Mouse (Mus musculus) kidney, postnatal 14 days (tissue): ENCODE measurements at regions not wholly inside any gene's neighbourhood (a gene's known extent, or its start where the extent isn't known, plus 50 kb on each side); places are given as distances from the start of the nearest gene placed in this dataset.

ENCODE experiments used
- DNase-seq: peaks from one replicate; pipeline ENCODE4 v3.0.0; 2022; ENCODE audit warnings: mixed read lengths

DNA sequence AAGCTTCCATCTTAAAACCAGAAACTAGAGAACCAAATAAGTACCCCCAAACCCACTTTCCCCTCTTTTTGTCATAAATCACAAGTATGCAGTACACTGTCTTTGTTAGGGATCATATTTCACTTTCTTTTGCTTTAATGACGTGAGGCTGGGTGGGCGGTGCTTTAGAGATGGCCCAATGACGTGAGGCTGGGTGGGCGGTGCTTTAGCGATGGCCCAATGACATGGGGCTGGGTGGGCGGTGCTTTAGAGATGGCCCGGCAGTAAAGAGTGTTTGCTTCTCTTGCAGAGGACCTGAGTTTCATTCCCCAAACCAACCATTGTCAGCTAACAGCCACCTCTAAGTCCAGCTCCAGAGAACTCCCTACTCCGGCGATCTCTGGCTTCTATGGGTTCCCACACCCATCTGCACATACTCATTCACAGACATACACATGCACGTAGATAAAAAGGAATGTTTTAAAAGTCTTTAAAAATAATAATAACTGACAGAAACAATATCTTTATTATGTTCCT, 59.2 kb upstream of the Siah3 start:
- no peak for DNase-seq

DNA sequence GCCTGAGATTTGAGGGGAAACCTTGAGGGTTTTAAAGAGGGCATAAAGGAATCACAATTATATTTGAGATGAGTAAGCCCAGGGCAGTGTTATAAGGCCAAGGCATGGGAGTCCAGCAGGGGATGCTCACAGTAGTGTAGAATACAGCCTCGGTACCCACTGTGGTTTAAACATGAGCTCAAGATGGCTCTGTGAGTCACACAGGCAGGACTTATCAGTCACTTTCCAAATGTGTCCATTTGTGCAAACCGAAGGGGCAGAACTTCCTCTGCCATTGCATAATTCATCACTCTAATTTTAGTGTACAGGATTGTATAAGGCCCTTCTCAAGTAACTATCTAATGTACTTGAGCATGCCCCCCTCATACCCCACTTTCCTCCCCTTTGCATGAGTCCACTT, 56.1 kb upstream of the Siah3 start:
- DNase-seq: no peak

DNA sequence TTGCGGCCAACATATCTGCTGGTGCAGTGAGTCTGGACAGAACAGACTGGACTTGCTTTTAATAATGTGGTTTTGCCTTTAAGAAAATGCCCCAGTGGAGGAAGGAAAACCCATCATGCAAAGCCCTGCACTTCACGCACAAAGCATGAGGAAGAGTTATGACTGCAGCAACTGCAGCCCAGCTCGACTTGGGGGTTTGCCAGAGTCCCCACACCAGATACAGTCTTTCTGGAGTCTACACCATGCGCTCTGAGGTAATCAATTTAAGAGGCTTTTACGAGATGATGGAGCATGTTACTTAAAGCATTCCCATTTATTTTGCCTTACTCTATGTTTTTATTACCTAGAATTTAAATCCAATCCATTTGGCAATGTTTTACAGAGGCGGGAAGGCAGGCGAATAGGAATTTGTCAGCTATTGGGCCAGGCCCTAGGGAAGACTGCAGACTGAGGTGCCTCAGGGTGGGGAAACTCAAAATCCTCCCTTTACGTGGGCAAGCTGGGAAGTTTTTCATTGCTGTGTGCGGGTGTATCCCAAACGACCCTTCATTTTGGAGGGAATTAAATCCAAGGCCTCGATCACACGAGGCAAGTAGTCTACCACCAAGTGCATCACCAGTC, 53.2 kb upstream of the Siah3 start:
- DNase-seq: peak; percentile 45
